Mouse (Mus musculus): Measurements from ENCODE around the gene 1700020L24Rik.

1700020L24Rik gene

DNA sequence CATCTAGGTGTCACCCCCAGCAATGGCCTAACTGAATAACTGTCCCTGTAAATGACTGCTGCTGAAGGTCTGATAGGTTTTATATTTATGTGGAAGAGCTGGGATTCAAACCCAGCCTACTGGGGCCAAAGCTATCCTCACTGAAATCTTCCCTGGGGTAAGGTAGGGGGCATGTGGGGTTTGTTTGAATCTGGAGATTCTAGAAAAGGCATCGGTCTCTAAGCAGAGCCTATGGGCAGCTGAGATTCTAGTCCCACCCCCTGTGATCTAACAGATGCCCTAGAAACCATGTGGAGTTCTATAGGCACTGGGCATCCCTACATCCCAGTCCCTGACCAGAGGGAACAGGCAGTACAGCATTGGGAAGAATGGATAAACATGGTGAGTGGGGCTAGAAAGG, at the start of gene 1700020L24Rik:
1700020L24Rik (plus strand) TSS at position 301 of the 400 bp plus-strand sequence.
- no peak for DNase-seq (ENCODE audit: low spot score in 2 of 2)

DNA sequence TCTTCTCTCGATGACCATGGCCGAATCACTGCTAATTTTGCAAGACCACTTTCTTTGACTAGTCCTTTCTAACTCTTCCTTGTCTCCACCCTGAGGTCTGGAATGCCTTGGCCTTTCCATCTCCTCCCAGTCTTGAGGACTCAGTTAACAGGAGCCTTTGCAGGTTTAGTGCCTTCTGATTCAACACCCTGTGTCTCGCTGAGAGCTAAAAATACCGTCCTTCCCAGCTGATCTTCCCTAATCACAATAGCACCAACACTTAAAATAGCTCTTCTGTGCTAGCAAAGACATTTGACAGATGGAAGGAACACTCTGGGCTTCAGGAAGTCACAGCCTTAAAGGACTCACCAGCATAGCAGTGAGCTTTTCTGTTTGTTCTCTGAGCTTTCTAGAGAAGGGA, 44.4 kb upstream of the 1700020L24Rik start:
- no peak for DNase-seq (ENCODE audit: low spot score in 2 of 2)

DNA sequence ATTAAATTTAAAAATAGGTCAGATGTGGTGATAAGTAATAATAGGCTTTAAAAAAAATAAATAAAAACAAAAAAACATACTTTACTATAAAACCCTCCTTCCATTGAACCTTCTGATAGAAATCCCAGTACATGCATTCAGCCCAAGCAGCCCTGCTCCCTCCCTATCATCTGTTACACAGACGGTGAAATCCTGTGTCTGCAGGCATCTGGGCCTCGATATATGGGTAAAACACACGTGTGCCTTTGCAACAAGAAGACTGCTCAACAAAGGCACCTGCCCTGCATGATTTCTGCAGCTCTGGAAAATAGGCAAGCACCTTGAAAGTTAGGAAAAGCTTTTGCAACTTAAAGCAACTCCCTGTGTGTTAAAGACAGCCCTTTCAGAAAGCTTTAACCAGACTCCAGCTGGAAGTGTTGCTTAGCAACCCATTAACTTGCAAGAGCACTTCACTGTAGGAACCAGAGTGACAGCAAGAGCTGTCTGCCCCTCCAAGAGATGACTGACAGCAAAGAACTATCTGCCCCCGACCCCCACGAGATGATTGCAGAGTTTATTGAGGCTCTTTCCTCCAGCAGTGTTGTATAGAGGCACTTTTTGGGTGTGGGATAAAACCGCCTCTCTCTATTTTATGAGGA, 42.6 kb upstream of the 1700020L24Rik start:
- no peak for DNase-seq (ENCODE audit: low spot score in 2 of 2)

DNA sequence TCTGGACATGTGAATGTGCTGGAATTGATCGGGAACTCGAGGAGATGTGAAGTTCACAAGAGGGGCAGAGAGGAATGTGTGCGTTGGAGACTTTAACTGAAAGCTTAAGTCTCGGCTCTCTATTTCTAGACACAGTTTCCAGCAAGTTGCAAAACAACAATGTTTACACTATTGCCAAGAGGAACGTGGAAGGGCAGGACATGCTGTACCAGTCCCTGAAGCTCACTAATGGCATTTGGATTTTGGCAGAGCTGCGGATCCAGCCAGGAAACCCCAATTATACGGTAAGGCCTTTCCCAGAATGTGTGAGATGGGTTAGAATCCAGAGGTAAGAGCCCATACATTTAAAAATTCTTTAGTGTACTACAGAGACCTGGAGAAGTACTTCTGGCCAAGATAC, 39.9 kb upstream of the 1700020L24Rik start:
- no peak for DNase-seq (ENCODE audit: low spot score in 2 of 2)

DNA sequence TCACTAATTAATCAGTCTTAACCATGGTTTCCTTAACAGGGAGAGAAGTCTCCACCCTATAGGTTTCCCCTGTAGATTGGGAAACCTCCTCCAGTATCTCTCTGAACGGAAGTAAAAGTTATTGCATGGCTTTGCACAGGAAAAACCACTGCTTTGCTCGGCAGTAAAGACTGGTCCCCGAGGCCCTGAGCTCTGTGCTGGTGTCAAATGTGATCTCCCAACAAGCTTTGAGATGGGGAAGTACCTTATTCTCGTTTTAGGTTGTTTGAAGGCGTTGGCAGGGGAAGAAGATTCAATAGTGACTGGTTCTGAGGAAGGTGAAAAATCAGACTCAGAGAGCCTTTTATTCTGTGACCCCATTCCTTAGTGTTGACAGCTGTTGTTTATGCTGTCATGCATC, 38.8 kb upstream of the 1700020L24Rik start:
- DNase-seq (ENCODE audit: low spot score in 2 of 2): no peak

DNA sequence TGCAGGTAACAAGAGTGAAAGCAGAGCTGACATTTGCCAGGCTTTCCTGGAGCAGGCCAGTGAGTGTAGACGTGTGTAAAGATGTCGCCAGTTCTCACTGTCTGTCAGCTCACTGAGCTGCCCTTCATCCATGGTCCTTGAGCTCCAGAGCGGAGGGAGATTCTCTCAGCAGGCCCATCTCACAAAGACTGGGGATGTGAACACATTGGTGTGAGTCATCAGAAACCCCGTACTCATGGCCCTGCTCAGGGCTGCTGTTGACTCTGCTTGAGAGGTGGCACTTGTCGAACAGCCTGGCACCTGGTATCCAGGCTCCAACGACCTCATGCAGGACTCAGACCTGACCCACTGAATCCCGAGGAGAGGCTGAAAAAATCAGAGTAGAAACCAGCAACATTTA, 33.7 kb upstream of the 1700020L24Rik start:
- DNase-seq (ENCODE audit: low spot score in 2 of 2): no peak

DNA sequence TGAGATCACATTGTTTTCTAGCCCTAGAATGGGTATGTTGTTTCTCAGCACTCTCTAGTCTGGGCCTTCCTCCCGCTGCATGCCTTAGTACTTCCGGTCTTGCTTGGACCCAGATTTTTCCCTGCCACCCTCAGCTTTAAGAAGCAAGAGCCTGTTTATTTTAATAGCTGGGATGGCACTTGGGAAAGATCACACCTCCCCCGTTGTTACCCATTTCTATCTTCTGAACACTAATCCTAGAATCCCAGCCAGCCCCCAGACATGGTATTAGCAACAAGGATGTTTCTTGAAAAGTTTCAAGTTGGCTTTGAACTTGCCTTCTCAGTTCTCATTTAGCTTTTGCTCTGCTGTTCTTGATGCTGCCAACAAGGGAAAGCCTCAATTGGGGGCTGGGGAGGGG, 31.1 kb upstream of the 1700020L24Rik start:
- DNase-seq (ENCODE audit: low spot score in 2 of 2): no peak

DNA sequence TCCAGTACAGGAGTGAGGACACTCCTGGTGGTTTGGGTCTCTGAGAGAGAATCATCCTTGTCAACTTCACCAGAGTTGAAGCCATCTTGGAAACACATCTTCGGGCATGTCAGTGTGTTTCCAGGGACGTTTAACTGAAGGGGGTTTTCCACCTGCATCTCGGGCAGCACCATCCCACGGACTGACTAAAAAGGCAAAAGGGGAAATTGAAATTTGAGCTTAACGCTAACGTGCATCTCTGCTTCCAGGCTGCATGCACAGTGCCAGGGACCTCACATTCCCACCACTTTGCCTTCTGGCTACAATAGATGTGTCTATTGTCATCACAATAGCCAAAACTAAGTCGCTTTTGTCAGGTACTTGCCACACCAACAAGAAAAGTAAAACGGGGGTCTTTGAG, 29.2 kb upstream of the 1700020L24Rik start:
- no peak for DNase-seq (ENCODE audit: low spot score in 2 of 2)

DNA sequence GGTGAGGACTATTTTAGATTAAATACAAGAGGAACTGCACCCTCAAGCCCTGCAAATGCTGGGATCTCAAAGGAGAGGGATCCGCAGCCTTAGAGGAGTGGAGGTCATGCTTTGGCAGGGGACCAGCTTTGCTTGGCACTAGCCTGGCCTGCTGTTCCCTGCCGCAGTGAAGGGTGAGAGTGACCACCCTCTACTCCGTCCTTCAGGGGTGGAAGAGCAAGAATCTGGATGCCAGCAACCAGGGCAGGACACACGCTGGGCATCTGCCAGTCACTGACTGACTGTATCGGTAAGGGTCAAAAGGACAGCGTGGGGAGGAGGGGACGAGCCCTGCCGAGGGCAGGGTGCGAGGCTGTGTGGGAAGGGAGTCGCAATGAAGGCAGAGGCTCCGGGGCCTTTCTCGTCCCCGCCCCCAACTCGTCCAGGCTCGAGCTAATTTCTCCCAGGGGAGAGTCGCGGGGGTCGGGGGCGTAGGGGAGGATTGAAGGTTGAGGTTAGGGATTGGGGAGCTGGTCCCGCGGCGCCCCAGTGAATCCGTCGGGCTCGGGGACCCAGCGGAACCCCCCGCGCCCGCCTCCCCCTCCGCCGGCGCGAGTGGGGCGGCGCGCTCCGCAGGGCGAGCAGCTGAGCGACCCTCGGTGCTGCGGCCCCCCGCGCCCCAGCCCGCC, 28.3 kb upstream of the 1700020L24Rik start, which contains the start of gene Rasl10b:
Rasl10b (plus strand) TSS at position 51 of the 668 bp plus-strand sequence.
- DNase-seq (ENCODE audit: low spot score in 2 of 2): peak; percentile 40 to 46

DNA sequence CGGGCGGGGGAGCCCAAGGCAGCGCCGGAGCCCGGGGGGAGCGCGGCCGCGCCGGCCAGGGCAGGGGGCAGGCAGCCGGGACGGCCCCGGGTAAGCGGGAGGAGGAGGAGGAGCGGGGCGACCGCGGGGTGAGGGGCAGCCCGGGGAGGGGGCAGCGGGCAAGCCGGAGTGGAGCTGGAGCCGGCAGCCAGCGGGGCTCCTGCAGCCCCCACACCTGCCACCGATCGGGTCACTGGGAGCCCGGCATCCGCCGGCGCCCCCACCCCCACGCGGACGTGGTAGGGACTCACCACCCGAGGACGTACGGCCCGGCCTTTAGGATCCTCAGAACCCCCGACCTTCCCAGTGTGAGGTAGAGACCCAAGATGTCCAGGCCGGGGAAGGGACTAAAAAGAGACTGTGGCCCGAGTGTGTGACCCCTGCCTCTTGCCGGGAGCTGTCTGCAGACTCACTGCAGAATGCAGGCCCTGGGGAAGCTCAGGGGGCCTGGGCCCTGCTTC, 27.6 kb upstream of the 1700020L24Rik start:
- peak in 1 of 2 experiments; percentile 29 for DNase-seq (ENCODE audit: low spot score in 2 of 2)

DNA sequence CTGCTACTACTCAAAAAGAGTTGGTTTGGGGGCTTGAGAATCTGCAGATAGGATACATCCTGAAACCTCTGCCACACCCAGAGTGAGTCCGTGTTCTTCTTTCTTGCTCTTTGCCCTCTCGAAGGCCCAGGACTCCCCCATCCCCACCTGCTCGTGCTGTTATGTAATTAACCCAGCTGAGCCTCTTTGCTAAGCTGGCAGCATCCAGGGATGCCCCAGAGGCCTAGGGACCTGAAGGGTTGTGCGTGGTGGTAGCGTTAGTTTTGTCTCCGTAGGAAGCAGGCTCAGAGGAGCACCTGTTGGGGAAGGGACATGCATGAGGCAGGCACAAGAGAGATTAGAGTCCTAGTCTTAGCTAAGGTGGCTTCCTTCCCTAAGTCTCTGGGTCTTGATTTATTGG, 27.0 kb upstream of the 1700020L24Rik start:
- no peak for DNase-seq (ENCODE audit: low spot score in 2 of 2)

DNA sequence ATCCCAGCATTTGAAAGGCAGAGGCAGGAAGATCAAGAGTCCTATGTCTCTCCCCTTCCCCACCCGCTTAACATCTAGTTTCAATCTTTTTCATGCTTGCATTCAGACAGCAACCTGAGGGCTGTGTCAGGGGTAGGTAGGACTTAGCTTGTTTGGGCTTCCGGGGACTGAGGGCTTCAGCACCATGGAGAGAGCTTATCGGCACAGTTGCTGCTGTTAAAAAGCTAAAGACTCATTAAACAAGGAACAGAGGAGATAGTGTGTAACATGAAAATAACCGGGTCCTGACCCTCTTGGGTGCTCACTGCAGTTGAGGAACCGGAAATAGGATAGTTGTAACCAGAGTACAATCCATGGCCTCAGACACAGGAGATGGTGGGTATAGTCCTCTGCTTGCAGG, 20.4 kb upstream of the 1700020L24Rik start:
- DNase-seq (ENCODE audit: low spot score in 2 of 2): no peak

DNA sequence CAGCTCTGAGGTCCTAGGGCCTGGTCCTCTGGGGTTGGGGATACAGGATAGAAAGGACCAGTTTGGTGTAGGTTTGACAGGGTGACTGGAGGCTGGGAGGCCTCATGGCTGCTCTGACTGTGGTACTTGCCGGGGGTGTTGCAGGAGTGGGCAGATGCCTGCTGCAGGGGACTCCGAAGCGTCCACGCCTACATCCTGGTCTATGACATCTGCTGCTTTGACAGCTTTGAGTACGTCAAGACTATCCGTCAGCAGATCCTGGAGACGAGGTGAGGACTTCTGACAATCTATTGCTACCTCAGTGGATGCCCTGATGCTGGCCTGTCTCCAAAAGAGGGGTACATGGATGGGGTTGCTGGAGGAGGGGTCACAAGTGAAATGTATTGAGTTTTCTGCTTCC, 19.8 kb upstream of the 1700020L24Rik start:
- DNase-seq (ENCODE audit: low spot score in 2 of 2): no peak

DNA sequence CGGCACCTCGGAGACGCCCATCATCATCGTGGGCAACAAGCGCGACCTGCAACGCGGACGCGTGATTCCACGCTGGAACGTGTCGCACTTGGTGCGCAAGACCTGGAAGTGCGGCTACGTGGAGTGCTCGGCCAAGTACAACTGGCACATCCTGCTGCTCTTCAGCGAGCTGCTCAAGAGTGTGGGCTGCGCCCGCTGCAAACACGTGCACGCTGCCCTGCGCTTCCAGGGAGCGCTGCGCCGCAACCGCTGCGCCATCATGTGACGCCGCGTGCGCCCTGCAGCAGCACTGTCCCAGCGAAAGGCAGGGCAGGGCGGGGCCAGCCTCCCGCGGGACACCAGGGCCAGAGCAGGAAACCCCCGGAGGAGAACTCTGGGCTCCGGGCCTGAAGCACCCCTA, 18.9 kb upstream of the 1700020L24Rik start:
- peak in 1 of 2 experiments; percentile 64 for DNase-seq (ENCODE audit: low spot score in 2 of 2)

DNA sequence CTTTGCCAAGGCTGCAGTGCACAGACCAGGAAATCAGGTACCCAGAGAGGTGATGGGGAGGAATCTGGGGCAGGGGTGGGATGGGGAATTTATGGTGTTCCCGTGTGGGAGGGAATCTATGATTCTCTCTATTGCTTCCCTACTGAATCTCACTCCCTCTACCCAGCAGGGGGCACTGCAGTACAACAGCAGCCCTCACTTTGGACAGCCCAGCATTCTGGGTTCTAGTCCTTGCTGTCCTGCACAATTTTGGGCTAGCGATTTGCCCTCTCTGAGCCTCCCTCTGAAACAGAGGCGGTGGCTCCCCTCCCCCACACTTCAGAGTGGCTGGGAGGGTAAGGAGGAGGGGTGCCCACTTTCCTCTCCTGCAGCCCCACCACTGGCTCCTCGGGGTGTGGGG, 17.1 kb upstream of the 1700020L24Rik start:
- DNase-seq (ENCODE audit: low spot score in 2 of 2): no peak

DNA sequence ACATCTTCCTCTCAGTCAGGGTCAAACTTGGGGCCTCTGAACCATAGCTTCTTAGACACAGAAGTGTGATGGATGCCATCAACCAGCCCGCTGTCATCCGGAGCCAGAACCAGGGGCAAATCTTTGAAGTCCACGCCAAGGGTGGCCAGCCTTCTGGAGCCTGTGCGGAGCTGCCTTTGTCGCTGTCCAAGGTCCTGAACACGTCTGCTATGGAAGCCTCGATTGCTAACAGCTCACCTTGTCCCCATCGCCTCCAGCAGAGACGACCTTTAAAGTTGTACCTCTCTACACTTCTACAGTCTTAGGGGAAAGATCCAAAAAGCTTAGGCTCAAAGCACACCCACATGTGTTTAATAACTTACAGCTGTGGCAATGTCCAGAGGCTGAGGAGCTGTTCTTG, 16.2 kb upstream of the 1700020L24Rik start:
- DNase-seq (ENCODE audit: low spot score in 2 of 2): no peak

DNA sequence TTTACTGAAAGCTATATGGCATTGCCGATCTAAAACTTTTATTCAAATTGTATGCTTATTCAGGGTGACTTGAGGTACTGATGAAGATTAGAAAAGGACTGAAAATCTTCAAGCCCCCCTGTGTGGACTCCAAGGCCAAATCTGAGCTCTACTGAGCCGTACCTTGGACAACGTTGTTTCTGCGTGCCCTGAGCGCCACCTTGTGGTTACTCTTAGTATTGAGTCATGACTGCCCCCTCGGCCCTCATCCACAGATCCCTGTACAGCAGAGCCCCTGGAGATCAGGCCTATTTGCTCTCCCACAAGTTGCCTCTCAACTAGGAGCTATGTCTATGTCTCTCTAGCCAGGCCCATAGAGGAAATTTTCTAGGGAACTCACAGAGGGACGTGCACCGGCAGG, 12.8 kb upstream of the 1700020L24Rik start:
- peak; percentile 56 to 77 for DNase-seq (ENCODE audit: low spot score in 2 of 2)

DNA sequence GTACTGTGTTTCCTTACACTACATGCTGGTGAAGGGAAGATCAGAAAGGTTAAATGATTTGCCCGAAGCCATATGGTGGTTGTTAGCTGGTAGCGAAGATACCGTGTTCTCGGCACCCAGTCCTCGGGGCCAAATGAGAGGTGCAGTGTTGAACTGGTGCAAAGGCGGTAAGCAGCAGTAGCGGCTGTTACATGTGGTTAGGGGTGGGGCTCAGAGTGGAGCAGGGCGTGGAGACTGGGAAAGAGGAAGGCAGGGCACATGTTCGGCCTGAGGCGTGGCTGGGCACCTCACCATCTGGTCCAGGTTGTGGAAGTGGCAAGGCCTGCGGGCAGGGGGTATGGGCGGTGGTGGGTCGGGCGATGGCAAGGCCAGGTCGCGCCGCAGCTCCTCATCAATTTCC, 10.5 kb upstream of the 1700020L24Rik start:
- DNase-seq (ENCODE audit: low spot score in 2 of 2): no peak

DNA sequence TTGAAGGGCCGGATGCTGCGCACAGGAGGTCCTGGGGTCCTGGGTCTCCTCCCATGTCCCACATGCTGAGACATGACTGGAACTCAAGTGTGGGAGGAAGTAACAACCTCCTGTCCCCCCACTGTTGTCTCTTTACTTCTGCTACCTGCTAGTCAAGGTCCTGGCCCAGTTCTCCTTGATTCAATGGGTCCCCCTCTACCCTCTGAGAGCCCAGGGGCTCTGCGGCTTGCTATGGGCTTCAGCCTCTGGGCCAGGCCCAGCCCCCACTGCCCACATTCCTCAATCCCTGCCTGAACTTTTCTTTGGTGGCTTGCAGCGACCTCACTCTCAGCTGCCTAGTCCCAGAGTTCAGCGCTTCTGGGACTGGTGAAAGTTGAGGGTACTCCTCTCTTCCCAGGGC, 8.1 kb upstream of the 1700020L24Rik start, which contains the start of gene Gas2l2:
Gas2l2 (minus strand) TSS at position 101 of the 400 bp plus-strand sequence.
- no peak for DNase-seq (ENCODE audit: low spot score in 2 of 2)

DNA sequence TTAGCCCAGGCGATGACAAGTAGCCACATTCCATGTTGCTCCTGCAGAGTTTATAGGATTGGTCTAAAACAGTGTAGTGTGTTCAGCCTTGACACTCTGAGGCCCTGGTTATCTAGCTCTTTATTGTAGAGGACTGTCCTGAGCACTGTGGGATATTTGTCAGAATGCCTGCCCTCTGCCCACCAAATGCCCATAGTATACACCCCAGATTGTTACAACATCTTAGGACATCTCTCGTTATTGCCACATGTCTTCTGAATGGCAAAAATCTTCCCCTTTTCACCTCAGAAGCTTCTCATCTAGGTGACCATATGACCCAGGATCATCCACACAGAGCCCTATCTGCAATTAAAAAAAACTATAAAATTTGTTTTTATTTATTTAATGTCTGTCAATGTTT, 4.9 kb upstream of the 1700020L24Rik start:
- no peak for DNase-seq (ENCODE audit: low spot score in 2 of 2)

DNA sequence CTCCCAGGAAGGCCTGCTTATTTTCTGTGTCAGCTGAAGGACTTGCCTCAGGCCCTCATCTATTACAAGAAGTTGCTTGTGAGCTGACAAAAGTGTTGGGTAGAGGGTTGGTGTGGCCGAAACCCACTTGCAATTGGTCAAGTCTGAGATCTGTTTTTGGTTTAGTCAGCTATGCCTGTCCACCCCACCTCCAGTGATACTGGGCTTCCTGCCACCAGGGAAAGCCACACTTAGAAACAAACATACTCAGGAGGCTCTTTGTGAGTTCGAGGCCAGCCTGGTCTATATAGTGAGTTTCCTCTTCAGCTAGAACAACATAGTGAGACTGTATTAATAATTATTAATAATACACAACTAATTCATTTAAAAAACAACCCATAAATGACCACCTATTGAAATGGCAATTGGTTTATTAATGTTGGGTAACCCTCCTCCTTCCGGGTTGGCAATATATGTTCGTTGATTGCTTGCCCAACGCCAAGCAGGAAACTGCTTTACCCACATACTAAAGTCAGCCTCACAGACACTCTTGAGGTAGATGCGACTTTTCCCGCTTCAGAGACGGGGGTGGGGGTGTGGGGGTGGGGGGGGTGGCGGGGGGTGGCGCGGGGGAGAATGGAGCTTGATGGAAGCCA, 2.1 kb downstream of the 1700020L24Rik start:
- no peak for DNase-seq (ENCODE audit: low spot score in 2 of 2)

Data from frontal cortex, postnatal 10 days (tissue).